Mouse (Mus musculus): ENCODE measurements around the gene Ctsw. TPM values are rescaled to one million over a fixed set of nuclear protein-coding genes. Genes with fewer than 3 reads are reported as not detected.

The Ctsw gene
- polyA plus RNA-seq (2014; fragmentation: Nextera tagmentation; extraction: Ambion mirVana): 0.54 TPM in 2 replicates

GRCm38 (mm10) chr19:5468374-5468773 is at the start of gene Ctsw:
Ctsw (minus strand) TSS chr19:5468507.
- H3K4me1 ChIP-seq (ENCODE audit: control insufficient read depth, insufficient read depth, low read length): no peaks in the 10 kb centered on the region
- no peak within 1 kb of the TSS for H3K27ac ChIP-seq (ENCODE audit: low read depth, low read length)
- WGBS: 62% methylated on average over 5 of the region's 5 CpGs
- no peak for ATAC-seq (ENCODE audit: low FRiP score, low TSS enrichment)
- H3K4me3 ChIP-seq (ENCODE audit: low read length): no peak within 1 kb of the TSS
- peaks cover 41% of the 10 kb centered on the region for H3K36me3 ChIP-seq (ENCODE audit: control insufficient read depth, insufficient read depth, low read length)
- no peaks in the 10 kb centered on the region for H3K9me3 ChIP-seq (ENCODE audit: control insufficient read depth, low read length)
- no peak within 1 kb of the TSS for H3K9ac ChIP-seq (ENCODE audit: low read depth, low read length)
- H3K4me2 ChIP-seq (replicated peaks; ENCODE audit: low read depth, low read length): no peak within 1 kb of the TSS
- no peaks in the 10 kb centered on the region for H3K27me3 ChIP-seq (ENCODE audit: control insufficient read depth, insufficient read depth, low read length)

GRCm38 (mm10) chr19:5516906-5517505 is 48.7 kb upstream of the Ctsw start:
- H3K36me3 ChIP-seq (ENCODE audit: control insufficient read depth, insufficient read depth, low read length): no peaks in the 10 kb centered on the region
- H3K9me3 ChIP-seq (ENCODE audit: control insufficient read depth, low read length): no peaks in the 10 kb centered on the region
- H3K27me3 ChIP-seq (ENCODE audit: control insufficient read depth, insufficient read depth, low read length): no peaks in the 10 kb centered on the region
- no peak overlapping the region for H3K9ac ChIP-seq (ENCODE audit: low read depth, low read length)
- no peaks in the 10 kb centered on the region for H3K4me1 ChIP-seq (ENCODE audit: control insufficient read depth, insufficient read depth, low read length)
- H3K4me2 ChIP-seq (replicated peaks; ENCODE audit: low read depth, low read length): no peak overlapping the region
- no peak for ATAC-seq (ENCODE audit: low FRiP score, low TSS enrichment)
- WGBS: 79% methylated on average over 8 of the region's 8 CpGs
- no peak overlapping the region for H3K4me3 ChIP-seq (ENCODE audit: low read length)
- no peak overlapping the region for H3K27ac ChIP-seq (ENCODE audit: low read depth, low read length)

- Histone ChIP-seq H3K9me3 (ENCODE audit: control insufficient read depth, low read length) (no peaks in the 10 kb centered on the region), H3K27ac (ENCODE audit: low read depth, low read length) (no peak overlapping the region), H3K4me3 (ENCODE audit: low read length) (no peak overlapping the region), H3K9ac (ENCODE audit: low read depth, low read length) (no peak overlapping the region), H3K27me3 (ENCODE audit: control insufficient read depth, insufficient read depth, low read length) (no peaks in the 10 kb centered on the region), H3K4me2 (replicated peaks; ENCODE audit: low read depth, low read length) (no peak overlapping the region), H3K4me1 (ENCODE audit: control insufficient read depth, insufficient read depth, low read length) (peaks cover 3% of the 10 kb centered on the region; the same call in 1 of the 2 replicates), H3K36me3 (ENCODE audit: control insufficient read depth, insufficient read depth, low read length) (no peaks in the 10 kb centered on the region)
- 85% methylated on average over 7 of the region's 7 CpGs for WGBS
- ATAC-seq (ENCODE audit: low FRiP score, low TSS enrichment): no peak
Observed at GRCm38 (mm10) chr19:5515840-5516777, 47.8 kb upstream of the Ctsw start.

- no peak for ATAC-seq (ENCODE audit: low FRiP score, low TSS enrichment)
- no peaks in the 10 kb centered on the region for H3K36me3 ChIP-seq (ENCODE audit: control insufficient read depth, insufficient read depth, low read length)
- H3K27ac ChIP-seq (ENCODE audit: low read depth, low read length): no peak overlapping the region
- H3K9me3 ChIP-seq (ENCODE audit: control insufficient read depth, low read length): peaks cover 8% of the 10 kb centered on the region; the same call in 1 of the 2 replicates
- H3K4me2 ChIP-seq (replicated peaks; ENCODE audit: low read depth, low read length): no peak overlapping the region
- H3K27me3 ChIP-seq (ENCODE audit: control insufficient read depth, insufficient read depth, low read length): no peaks in the 10 kb centered on the region
- peaks cover 6% of the 10 kb centered on the region; the same call in 1 of the 2 replicates for H3K4me1 ChIP-seq (ENCODE audit: control insufficient read depth, insufficient read depth, low read length)
- no peak overlapping the region for H3K4me3 ChIP-seq (ENCODE audit: low read length)
- no peak overlapping the region for H3K9ac ChIP-seq (ENCODE audit: low read depth, low read length)
- WGBS: 81% methylated on average over 3 of the region's 3 CpGs
Observed at GRCm38 (mm10) chr19:5513005-5513349, 44.7 kb upstream of the Ctsw start.

GRCm38 (mm10) chr19:5512091-5513004 is 44.0 kb upstream of the Ctsw start:
- H3K9ac ChIP-seq (ENCODE audit: low read depth, low read length): no peak overlapping the region
- no peaks in the 10 kb centered on the region for H3K27me3 ChIP-seq (ENCODE audit: control insufficient read depth, insufficient read depth, low read length)
- no peaks in the 10 kb centered on the region for H3K36me3 ChIP-seq (ENCODE audit: control insufficient read depth, insufficient read depth, low read length)
- no peak for ATAC-seq (ENCODE audit: low FRiP score, low TSS enrichment)
- H3K4me2 ChIP-seq (replicated peaks; ENCODE audit: low read depth, low read length): no peak overlapping the region
- peaks cover 6% of the 10 kb centered on the region; the same call in 1 of the 2 replicates for H3K4me1 ChIP-seq (ENCODE audit: control insufficient read depth, insufficient read depth, low read length)
- peaks cover 9% of the 10 kb centered on the region; the same call in 1 of the 2 replicates for H3K9me3 ChIP-seq (ENCODE audit: control insufficient read depth, low read length)
- no peak overlapping the region for H3K27ac ChIP-seq (ENCODE audit: low read depth, low read length)
- H3K4me3 ChIP-seq (ENCODE audit: low read length): no peak overlapping the region
- 78% methylated on average over 12 of the region's 12 CpGs for WGBS

- Histone ChIP-seq H3K4me3 (ENCODE audit: low read length) (peak overlapping the region; percentile 48), H3K27me3 (ENCODE audit: control insufficient read depth, insufficient read depth, low read length) (no peaks in the 10 kb centered on the region), H3K9me3 (ENCODE audit: control insufficient read depth, low read length) (peaks cover 9% of the 10 kb centered on the region; the same call in 1 of the 2 replicates), H3K4me2 (replicated peaks; ENCODE audit: low read depth, low read length) (peak overlapping the region; percentile 82), H3K36me3 (ENCODE audit: control insufficient read depth, insufficient read depth, low read length) (no peaks in the 10 kb centered on the region), H3K27ac (ENCODE audit: low read depth, low read length) (no peak overlapping the region), H3K9ac (ENCODE audit: low read depth, low read length) (peak overlapping the region; percentile 60), H3K4me1 (ENCODE audit: control insufficient read depth, insufficient read depth, low read length) (peaks cover 6% of the 10 kb centered on the region; the same call in 1 of the 2 replicates)
- ATAC-seq (ENCODE audit: low FRiP score, low TSS enrichment): no peak
- WGBS: 49% methylated on average over 15 of the region's 15 CpGs
Observed at GRCm38 (mm10) chr19:5511074-5511632, 42.8 kb upstream of the Ctsw start.

- H3K36me3 ChIP-seq (ENCODE audit: control insufficient read depth, insufficient read depth, low read length): no peaks in the 10 kb centered on the region
- ATAC-seq (ENCODE audit: low FRiP score, low TSS enrichment): peak; percentile 99
- H3K4me3 ChIP-seq (ENCODE audit: low read length): peak within 1 kb of the TSS; percentile 48
- 0 out of 2 replicates have a peak within 1 kb of the TSS, but pooled peaks have one; percentile 1 for H3K27ac ChIP-seq (ENCODE audit: low read depth, low read length)
- peaks cover 6% of the 10 kb centered on the region; the same call in 1 of the 2 replicates for H3K4me1 ChIP-seq (ENCODE audit: control insufficient read depth, insufficient read depth, low read length)
- H3K27me3 ChIP-seq (ENCODE audit: control insufficient read depth, insufficient read depth, low read length): no peaks in the 10 kb centered on the region
- H3K9me3 ChIP-seq (ENCODE audit: control insufficient read depth, low read length): peaks cover 9% of the 10 kb centered on the region; the same call in 1 of the 2 replicates
- H3K9ac ChIP-seq (ENCODE audit: low read depth, low read length): peak within 1 kb of the TSS; percentile 60
- peak within 1 kb of the TSS; percentile 82 for H3K4me2 ChIP-seq (replicated peaks; ENCODE audit: low read depth, low read length)
- WGBS: 4% methylated on average over 47 of the region's 47 CpGs
Observed at GRCm38 (mm10) chr19:5510031-5511026, 42.0 kb upstream of the Ctsw start, which contains the start of gene Snx32. Snx32 (minus strand) TSS chr19:5510538.

Measured in kidney, embryonic 14.5 days (tissue).